Mouse (Mus musculus) embryonic fibroblast, embryonic 13.5 days (primary cell): ENCODE measurements around the gene Nmt2. TPM values are rescaled to one million over a fixed set of nuclear protein-coding genes. Genes with fewer than 3 reads are reported as not detected.
A peak's percentile ranks its signal among the peaks of the same experiment; 100 is the strongest.

Source experiments
- H3K27ac ChIP-seq: 2 replicates; pipeline ENCODE4 v1.5.1; 2012; ENCODE audit warnings: low read length, control low read depth, inconsistent platforms; ENCODE audit not compliant: insufficient read depth
- H3K4me1 ChIP-seq: 2 replicates; pipeline ENCODE4 v1.6.1; 2011; ENCODE audit warnings: low read length; ENCODE audit not compliant: control insufficient read depth, insufficient read depth
- H3K4me3 ChIP-seq: 2 replicates; pipeline ENCODE4 v1.5.1; 2011; ENCODE audit warnings: mild to moderate bottlenecking, control low read depth, low read length; ENCODE audit not compliant: insufficient read depth
- CTCF ChIP-seq: IDR thresholded peaks from 2 replicates; pipeline ENCODE4 v1.5.1; 2011; ENCODE audit warnings: mild to moderate bottlenecking, control low read depth, low read length, moderate library complexity, borderline replicate concordance; ENCODE audit not compliant: insufficient read depth
- POLR2A ChIP-seq: IDR thresholded peaks from 2 replicates; pipeline ENCODE4 v1.6.1; 2011; ENCODE audit warnings: low read depth, mild to moderate bottlenecking, control low read depth, low read length, moderate library complexity
- polyA plus RNA-seq: library from polyadenylated mRNA; stranded (reverse); fragments of >200 nt; gene quantifications from 2 replicates; pipeline ENCODE4 v1.2.4, GENCODE M21; 2011; ENCODE audit warnings: low read depth; ENCODE audit not compliant: missing spikeins, insufficient read length

Nmt2 gene
- polyA plus RNA-seq, 1 experiment = 36.7 TPM

- no peak overlapping the region for H3K4me3 ChIP-seq
- H3K27ac ChIP-seq = no peak overlapping the region
- TF ChIP-seq CTCF (no peak), POLR2A (no peak)
- H3K4me1 ChIP-seq = no peaks in the 10 kb centered on the region
Observed at GRCm38 (mm10) chr2:3324381-3325130, 40.5 kb downstream of the Nmt2 start.

DNA sequence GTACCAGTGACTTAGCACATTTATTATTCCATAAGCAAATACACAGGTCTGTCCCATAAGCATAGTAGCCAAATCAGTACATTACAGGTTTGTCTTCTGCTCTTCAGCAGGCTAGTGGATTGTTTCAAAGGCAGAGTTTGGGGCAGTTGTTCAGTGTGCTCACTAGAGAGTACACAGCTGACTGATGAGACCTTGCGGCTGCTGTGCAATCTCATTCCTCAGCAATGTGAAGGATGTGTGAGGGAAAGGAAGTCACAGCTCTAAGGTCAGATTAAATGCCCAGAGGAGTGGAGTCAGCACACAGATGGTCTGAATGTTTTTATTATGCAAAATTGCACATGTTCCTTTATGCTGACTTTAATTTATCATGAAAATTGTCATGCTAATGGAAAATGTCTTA is 42.5 kb downstream of the Nmt2 start:
- Histone ChIP-seq H3K4me1 (peaks cover 5% of the 10 kb centered on the region), H3K27ac (no peak overlapping the region), H3K4me3 (no peak overlapping the region)
- no peak for TF ChIP-seq CTCF
- no peak for TF ChIP-seq POLR2A

GRCm38 (mm10) chr2:3327351-3327750 is 43.3 kb downstream of the Nmt2 start:
- no peak for TF ChIP-seq CTCF
- no peak for TF ChIP-seq POLR2A
- no peak overlapping the region for H3K27ac ChIP-seq
- peaks cover 5% of the 10 kb centered on the region for H3K4me1 ChIP-seq
- H3K4me3 ChIP-seq = no peak overlapping the region

DNA sequence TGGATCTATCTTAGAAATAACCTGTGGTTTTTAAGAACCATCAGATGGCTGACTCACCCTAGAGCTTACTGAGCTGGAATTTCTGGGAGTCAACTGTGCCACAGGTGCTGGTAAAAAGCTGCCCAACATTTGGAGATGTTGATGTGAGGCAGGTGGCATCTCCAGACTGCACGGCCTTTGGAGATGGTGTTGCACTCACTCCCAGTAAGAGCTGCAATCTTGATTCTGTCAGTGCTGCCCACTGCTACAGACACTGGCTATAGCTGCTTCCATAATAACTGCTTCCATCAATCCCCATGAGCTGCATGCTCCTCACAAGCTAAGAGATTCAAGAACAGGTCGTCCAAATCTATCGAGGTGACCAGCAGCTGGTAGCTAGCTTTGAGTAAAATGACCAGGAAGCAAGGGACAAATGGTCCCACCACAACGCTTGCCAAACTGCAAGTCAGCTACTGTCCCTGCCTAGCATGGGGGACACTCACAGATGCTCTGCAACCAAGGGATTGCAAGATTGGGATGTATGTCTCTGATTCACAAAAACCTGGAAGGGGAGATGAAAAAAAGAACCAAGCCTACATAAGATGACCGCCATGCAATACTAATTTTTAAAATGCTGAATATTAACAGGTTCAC is 47.2 kb downstream of the Nmt2 start:
- TF ChIP-seq CTCF (no peak), POLR2A (no peak)
- peaks cover 5% of the 10 kb centered on the region for H3K4me1 ChIP-seq
- no peak overlapping the region; the same call in 1 of the 2 replicates for H3K27ac ChIP-seq
- H3K4me3 ChIP-seq = peak overlapping the region; percentile 71

DNA sequence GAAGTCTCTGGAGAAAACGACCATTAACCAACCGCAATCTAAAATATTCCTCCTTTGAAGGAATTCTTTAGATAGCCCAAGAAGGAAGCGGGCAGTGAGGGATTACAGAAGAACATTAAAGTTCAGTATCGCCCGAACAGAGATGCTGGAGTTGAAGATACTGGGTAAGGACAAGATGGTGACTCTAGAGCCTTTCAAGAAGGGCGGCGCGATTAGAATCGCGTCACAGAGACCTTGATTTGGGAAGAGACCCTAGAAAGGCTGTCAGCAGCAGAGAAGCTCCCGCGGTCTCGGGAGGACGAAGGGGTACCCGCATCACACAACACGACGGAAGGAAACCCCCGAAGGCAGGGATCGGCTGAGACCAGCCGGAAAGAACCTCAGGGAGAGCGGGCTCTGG is 48.0 kb downstream of the Nmt2 start:
- peak overlapping the region; percentile 71 for H3K4me3 ChIP-seq
- no peak for TF ChIP-seq POLR2A
- no peak for TF ChIP-seq CTCF
- peak overlapping the region; percentile 60 for H3K27ac ChIP-seq
- H3K4me1 ChIP-seq = peaks cover 5% of the 10 kb centered on the region

GRCm38 (mm10) chr2:3332484-3333242 is 48.7 kb downstream of the Nmt2 start, which contains the start of gene Rpp38:
Rpp38 (minus strand) TSS chr2:3332643.
- H3K27ac ChIP-seq = peak within 1 kb of the TSS; percentile 60
- TF ChIP-seq CTCF = no peak
- TF ChIP-seq POLR2A = peak; percentile 82
- peaks cover 5% of the 10 kb centered on the region for H3K4me1 ChIP-seq
- H3K4me3 ChIP-seq = peak within 1 kb of the TSS; percentile 71

DNA sequence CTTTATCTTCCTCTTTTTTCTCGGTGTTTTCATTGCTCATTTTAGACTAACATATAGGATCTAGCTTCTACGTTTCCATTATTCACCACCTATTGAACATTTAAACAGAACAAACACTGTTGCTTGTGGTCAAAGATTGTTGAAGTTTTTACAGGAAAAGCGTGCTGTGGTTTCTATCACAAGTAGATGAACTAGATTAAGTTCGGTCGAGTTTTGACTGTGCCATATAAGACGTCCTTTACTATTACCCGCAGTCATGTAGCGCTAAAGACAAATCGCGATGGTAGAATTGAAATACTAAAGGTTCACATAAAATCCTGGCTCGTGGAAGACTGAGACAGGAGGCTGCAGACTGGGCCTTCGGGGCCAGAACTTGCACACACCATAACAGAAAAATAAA is 49.7 kb downstream of the Nmt2 start:
- TF ChIP-seq CTCF = no peak
- no peak for TF ChIP-seq POLR2A
- Histone ChIP-seq H3K4me3 (no peak overlapping the region), H3K27ac (no peak overlapping the region), H3K4me1 (peaks cover 5% of the 10 kb centered on the region)

GRCm38 (mm10) chr2:3335611-3336301 is 51.7 kb downstream of the Nmt2 start, which contains the start of gene Acbd7:
Acbd7 (plus strand) TSS chr2:3336168.
- Histone ChIP-seq H3K4me3 (peak within 1 kb of the TSS; percentile 5; the same call in 1 of the 2 replicates), H3K27ac (no peak within 1 kb of the TSS), H3K4me1 (peaks cover 5% of the 10 kb centered on the region)
- TF ChIP-seq POLR2A (no peak), CTCF (no peak)

DNA sequence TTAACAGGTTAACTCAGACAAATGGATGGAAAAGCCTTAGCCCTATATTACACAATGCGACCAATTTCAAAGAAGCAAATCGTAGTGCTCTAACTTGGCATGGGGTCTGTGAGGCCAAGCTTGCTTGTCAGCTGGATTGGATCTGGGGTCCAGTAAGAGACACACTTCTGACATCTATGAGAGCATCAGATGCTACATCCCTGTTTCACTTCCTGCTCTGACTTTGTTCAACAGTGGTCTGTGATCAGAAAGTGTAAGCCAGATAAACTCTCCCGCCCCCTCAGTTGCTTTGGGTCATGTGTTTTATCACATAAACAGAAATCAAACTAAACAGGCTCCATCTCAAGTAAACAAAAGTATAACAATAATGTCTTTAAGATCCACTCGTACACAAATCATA is 64.4 kb downstream of the Nmt2 start:
- TF ChIP-seq POLR2A = no peak
- no peak for TF ChIP-seq CTCF
- H3K4me3 ChIP-seq = no peak overlapping the region
- H3K27ac ChIP-seq = no peak overlapping the region
- H3K4me1 ChIP-seq = no peaks in the 10 kb centered on the region

- H3K4me1 ChIP-seq = no peaks in the 10 kb centered on the region
- H3K4me3 ChIP-seq = no peak overlapping the region
- TF ChIP-seq POLR2A (no peak), CTCF (no peak)
- no peak overlapping the region for H3K27ac ChIP-seq
Observed at GRCm38 (mm10) chr2:3348919-3349318, 64.9 kb downstream of the Nmt2 start.
